Mouse (Mus musculus) thymus, postnatal 4 days (tissue): ENCODE measurements around the gene Eif4g3.
A peak's percentile ranks its signal among the peaks of the same experiment; 100 is the strongest.
"Not testable (repeated sequence)": the region's sequence is repeated elsewhere in the genome, so short reads cannot be mapped to it uniquely, and the experiment has no call there.

Experiments
- DNase-seq: peaks from one replicate; pipeline ENCODE4 v3.0.0; 2021

Gene Eif4g3

DNA sequence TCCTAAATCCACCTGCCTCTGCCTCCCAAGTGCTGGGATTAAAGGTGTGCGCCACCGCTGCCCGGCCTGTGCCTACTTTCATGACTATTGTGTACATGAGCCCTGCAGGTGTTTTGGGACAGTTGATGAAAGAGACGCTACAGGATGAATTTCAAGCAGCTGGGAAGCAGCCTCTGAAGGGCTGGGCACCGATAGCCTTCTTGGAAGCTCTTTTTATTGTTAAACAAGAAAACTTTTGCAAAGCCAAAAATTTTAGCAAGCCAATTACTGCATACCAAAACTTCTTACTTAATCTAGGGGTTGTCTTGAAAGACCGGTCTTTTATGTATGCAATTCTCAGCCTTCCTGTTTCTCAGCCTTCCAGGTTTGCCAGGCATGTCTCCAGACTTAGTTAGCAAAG, 36.3 kb downstream of the Eif4g3 start:
- no peak for DNase-seq

DNA sequence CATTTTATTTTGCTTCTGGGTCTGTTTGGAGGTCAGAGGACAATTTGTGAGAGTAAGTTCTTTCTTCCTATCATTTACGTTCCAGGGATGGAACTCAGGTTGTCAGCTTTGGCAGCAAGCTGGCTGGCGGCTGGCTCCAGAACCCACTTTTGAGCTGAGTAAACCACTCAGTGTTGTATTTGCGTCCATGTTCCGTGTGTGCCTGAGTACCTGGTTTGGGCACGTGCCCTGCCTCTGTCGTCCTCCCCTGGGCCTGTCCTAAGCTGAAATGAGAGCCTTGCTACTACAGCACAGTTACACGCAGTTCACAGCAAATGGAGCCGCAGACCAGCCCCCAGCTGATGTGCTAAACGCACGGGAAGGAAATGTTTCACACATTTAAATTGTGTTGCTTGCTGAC, 39.0 kb downstream of the Eif4g3 start:
- no peak for DNase-seq

DNA sequence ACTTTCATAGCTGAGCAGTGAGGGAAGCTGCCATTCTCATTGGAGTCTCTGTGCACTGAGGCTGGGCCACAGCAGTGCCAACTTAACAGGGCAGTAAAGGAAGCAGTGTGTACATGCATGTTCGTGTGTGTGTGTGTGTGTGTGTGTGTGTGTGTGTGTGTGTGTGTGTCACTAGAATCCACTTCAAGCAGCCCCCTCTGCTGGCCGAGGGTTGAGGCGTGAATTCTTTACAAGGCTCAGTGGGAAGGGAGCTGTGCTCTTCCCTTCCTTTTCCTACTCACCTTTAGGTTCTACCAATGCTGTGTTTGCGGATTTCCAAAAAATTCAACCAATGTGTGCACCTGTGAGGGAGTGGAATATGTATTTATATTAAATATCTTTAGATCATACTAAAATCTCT, 41.0 kb downstream of the Eif4g3 start:
- peak; percentile 38 for DNase-seq

DNA sequence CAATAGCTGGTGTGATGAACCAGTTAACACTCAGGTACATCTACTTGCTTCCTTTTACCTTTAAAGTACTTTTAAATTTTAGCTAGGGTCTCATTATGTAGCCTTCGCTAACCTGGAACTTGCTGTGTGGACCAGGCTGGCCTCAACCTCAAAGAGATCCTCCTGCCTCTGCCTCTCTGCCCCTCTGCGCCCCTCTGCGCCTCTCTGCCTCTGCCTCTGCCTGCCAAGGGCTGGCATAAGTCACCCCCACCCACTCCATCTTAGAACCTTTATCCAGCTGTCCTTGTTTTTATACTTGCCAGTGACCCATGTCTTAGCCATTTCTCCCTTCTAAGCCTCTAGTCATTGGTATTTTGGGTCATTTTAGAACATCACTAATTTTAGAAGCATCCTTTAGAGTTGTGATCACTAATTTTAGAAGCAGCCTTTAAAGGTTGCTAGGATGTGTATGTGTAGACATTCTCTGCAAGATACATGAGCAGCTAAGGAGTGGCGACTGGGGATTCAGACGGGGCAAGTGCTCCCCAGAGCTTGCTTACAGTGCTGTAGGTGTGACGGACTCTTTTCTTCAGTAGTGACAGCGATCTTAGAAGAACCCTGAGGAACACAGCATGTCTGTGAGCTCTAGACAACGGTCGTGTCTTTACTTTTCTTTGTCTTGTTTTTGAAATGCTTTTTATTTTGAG, 42.8 kb downstream of the Eif4g3 start:
- DNase-seq: no peak

GRCm38 (mm10) chr4:138037110-138037509, 44.3 kb downstream of the Eif4g3 start:
- DNase-seq: no peak

DNA sequence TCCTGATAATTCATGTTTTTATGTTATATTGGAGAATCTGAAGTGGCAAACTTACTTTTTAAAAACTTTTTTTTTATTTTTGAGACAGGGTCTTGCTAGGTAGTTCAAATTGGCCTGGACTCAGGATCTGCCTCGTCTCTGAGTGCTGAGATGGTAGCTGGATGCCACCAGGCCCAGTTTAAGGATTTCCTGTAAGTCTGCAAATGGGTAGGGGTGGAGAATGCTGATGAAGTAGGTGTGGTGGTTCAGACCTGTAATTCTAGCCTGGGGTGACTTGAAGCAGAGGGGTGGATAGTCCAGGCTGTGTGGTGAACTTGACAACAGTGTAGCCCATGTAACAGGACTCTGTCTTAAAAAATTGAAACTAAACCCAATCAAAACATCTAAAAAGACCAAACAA, 45.1 kb downstream of the Eif4g3 start:
- DNase-seq: no peak

GRCm38 (mm10) chr4:138038365-138039274, 45.8 kb downstream of the Eif4g3 start:
- DNase-seq: no peak

DNA sequence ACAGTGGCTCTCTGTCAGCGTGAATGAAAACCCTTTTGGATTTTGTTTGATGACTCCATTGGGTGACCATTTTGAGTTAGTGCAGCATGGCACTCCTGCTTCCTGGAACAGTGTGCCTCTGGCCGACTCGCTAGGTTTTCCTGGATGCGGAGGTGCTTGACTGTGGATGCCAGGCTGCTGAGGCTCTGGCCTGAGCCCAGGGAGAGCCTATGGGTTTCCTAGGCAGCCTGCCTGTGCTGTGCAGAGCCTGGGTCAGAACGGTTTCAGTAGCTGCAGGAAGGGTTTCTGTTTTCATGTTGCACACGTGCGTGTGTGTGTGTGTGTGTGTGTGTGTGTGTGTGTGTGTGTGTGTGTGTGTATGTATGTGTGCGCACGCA, 46.4 kb downstream of the Eif4g3 start:
- DNase-seq: no peak

- no peak for DNase-seq
These were observed 47.8 kb downstream of the Eif4g3 start for GRCm38 (mm10) chr4:138040589-138040988.

GRCm38 (mm10) chr4:138041566-138042256, 48.9 kb downstream of the Eif4g3 start:
- no peak for DNase-seq

GRCm38 (mm10) chr4:138042257-138042589, 49.4 kb downstream of the Eif4g3 start:
- DNase-seq: no peak

DNA sequence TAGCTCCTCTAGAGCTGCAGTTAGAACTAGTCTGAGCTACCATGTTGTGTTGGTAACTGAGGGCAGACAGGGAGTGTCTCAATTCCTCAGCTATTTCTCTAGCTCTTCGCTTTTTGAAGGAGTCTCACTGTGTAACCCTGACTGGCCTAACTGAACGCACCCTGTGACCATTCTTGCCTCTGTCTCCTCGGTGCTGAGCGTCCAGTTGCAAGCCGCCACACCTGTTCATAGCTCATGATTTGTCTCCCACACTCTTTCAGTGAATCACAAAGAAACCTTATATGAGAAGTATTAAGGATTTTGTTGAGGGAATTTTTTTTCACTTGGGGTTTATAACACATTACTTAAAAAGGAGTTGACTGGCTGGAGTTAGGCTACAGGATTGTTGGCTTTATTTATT, 49.8 kb downstream of the Eif4g3 start:
- no peak for DNase-seq

DNA sequence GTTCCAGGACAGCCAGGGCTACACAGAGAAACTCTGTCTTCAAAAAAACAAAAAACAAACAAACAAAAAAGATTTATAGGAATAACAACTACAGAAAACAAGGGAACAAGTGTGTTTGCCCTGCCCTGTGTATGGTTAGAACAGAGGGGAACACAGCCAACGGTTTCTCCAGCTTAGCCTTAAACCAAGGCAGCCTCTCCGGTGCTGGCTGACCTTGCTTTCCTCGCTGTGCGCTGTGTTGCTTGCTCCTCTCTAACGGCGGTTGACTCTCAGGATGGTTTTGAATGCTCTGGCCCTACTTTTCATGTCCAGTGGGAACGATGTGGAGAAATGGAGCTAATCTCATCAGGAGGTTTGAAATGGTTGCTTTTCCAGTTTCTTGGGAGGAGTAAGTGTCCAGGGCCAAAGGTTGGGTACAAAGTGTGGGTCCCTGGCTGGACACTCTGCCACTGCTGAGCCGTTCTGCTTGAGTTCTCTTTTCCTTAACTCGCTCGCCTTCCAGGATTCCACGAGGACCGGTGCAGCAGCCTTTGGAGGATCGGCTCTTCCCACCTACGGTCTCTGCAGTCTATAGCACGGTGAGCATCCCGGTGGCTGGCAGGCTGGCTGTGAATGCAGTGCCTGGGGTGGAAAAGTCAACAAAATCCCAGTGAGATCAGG, 52.1 kb downstream of the Eif4g3 start:
- DNase-seq: no peak

GRCm38 (mm10) chr4:138045809-138046208, 53.0 kb downstream of the Eif4g3 start:
- peak; percentile 42 for DNase-seq

GRCm38 (mm10) chr4:138046371-138046770, 53.5 kb downstream of the Eif4g3 start:
- DNase-seq: no peak

GRCm38 (mm10) chr4:138049547-138049946, 56.7 kb downstream of the Eif4g3 start:
- no peak for DNase-seq

DNA sequence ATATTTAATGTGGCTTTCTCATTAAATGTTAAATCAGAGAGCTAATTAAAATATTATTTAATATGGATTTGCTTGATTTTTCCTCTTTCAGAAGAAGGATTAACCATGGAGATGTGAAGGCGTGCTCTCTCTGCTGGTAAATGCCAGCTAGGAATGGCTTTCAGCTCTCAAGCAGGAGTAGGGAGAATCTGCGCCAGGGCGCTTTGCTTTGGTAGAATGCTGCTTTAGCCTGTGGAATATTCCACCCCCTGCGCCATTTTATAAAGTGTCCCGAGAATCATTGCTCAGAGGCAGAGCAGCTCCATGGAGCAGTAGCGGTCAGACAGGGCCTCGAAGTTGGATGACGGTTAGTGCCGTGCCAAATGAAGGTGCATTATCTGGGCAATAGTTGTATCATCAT, 58.7 kb downstream of the Eif4g3 start:
- DNase-seq: no peak

DNA sequence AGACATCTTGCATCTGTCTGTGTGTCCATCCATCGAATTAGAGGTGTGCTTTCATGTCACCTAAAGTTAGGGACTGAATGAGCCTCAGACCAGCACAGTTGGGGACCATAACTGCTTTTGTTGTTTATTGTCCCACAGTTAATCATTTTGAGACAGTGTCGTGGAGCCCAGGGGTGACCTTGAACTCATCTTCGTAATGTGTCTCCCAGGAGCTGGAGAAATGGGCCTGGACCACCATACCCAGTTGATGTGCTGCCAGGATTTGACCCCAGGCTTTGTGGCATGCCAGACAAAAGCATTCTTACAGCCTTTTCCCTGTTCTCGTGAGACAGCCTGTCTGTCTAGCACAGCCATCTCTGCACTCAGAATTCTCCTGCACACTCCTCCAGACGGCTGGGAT, 63.8 kb downstream of the Eif4g3 start:
- DNase-seq: no peak

DNA sequence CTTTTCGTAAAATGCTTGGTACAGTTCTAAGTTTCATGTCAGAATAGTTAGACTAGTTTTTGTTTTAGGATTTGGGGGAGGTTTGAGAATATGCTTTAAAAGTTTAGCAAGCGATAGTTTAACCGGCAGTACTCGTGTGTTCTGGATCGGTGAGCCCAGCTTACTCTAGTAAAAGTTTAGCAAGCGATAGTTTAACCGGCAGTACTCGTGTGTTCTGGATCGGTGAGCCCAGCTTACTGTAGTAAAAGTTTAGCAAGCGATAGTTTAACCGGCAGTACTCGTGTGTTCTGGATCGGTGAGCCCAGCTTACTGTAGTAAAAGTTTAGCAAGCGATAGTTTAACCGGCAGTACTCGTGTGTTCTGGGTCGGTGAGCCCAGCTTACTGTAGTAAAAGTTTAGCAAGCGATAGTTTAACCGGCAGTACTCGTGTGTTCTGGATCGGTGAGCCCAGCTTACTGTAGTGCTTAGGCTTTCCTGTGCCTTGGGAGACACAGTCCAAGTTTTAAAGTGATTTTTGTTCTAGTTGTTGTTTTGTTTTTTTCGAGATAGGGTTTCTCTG, 64.5 kb downstream of the Eif4g3 start:
- not testable (repeated sequence) for DNase-seq

DNA sequence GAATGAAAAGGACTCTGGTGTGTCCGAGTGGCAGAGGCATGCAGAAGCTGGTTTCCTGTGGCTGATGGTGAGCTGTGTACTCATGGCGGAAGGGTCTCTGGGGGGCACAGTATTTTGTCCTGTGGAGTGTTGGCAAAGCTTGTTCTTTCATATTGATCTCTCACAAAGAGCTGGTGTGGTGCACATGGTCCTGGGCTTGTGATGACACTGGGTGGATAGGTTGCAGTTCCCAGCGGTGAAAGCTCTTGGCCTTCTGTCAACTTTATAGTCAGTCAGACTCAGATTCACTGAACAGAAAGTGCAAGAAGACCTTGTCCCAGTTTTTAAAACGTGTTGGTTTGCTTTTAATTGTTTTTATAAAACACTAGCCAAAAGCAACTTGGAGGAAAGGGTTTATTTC, 68.3 kb downstream of the Eif4g3 start:
- DNase-seq: no peak

DNA sequence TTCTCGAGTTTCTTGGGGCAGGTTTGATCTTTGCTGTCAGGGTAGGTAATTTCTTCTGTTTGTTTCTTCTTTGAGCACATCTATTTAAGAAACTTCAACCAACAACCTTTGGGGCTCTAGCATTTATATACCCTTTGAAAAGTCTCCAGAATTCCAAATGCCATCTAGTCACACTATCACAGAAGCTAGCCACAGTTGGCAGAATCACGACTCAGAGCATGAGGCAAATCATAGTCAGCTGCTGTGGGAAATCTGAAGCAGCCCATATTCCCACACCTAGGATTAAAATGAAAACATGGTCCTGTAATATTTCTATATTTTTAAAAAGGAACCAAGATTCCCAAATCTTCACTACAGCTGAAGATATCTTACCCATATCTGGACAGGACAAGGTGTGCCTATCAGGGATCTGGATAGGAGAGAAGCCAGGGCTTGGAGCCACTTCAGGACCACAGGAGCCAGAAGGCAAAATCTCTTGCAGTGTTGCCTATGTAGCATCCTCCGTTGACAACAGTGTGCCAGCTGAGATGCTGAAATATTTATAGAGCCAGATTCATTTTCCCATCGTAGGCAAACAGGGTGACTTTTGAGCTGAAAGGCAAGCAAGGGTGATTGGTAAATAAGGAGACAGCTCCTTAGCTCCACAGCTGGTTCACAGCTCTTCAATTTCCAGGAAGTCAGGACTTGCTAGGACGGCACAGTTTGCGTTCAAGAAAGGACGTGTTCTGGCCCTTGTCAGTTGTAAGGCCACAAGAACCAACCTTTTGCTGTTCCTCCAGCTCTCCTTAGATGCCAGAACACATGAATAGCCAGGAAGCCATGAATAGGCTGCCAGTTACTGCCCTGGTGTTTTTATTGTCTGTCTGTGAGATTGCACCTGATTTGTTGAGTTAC, 70.8 kb downstream of the Eif4g3 start:
- no peak for DNase-seq
